Mouse (Mus musculus) kidney, postnatal 10 days (tissue): ENCODE measurements around the gene Cep170b.

ENCODE experiments used
- DNase-seq: peaks from one replicate; pipeline ENCODE4 v3.0.0; 2021; ENCODE audit warnings: mixed read lengths

The Cep170b gene

DNA sequence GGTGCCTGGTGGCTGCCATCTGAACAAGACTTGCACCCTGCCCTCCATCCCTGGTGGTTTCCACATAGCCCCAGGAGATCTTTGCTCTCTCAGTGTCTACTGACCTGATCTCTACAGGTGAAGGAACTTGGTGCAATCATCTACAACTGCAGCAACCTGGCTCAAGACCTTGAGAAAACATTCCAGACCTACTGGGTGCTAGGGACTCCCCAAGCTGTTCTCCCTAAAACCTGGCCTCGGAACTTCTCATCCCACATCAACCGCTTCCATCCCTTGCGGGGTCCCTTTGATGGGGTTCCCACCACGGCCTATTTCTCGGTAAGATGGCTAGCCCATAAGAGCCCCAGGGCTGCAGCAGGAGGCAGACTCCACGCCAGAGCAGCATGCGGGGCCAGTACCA lies 46.3 kb downstream of the Cep170b start:
- no peak for DNase-seq

- DNase-seq, result no peak
Measured at GRCm38 (mm10) chr12:112767036-112767890, 47.0 kb downstream of the Cep170b start.

- no peak for DNase-seq
Measured at GRCm38 (mm10) chr12:112768166-112768565, 47.9 kb downstream of the Cep170b start.

GRCm38 (mm10) chr12:112769031-112769430 lies 48.8 kb downstream of the Cep170b start:
- DNase-seq, result no peak

DNA sequence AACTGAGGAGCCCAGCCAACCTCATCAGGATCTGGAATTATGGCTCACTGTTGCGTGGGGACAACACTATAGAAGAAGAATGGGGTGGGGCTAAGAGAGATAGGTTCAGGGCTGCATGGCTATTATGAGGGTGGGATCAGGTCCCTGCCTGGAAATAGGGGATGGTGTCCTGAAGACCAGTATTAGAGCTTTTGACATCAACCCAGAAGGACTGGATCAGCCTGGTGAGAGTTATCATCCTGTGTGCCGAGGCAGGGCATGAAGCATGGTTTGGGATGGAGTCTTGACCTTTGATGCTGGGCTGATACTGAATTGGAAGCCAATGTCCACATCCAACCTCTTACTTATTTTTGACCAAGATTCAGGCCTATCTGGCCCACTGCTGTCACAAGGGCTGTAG lies 49.5 kb downstream of the Cep170b start:
- DNase-seq, result no peak

DNA sequence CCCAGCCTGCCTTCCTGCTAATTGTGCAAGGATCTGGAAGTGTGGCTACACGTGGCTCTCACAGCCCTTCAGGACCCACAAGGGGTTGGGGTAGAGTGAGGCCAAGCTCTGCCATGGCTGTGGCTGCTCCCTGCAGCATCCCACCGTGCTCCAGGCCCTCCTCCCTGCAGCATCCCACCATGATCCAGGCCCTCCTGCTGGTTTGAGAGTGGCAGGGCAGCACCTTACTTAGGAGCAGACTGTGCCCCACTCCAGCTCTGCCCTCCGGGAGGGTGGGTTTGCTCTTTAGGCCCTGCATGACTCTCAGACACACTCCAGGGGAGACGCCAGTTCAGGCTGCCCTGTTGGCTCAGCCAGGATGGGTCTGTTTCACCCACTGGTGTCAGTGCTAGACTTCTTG lies 50.1 kb downstream of the Cep170b start:
- DNase-seq, result no peak

GRCm38 (mm10) chr12:112772306-112772705 lies 52.1 kb downstream of the Cep170b start:
- no peak for DNase-seq

DNA sequence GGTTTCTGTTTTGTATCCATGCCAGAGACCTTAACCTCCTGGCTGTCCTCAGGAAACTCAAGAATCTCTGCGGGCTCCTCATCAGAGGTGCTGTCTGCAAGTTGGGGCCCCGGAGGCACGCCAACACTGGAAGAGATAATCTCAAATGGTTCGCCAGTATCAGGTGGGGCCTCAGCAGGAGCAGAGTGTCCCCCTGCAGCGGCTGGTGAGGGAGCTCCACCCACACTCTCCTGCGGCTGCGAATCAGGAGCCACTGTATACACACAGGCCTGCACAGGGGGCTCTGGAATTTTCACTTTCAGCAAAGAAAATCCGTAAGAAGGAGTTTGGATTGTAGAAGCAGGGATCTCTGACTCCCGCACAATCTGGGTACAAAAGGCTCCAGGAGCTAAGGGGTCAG lies 53.1 kb downstream of the Cep170b start:
- no peak for DNase-seq

DNA sequence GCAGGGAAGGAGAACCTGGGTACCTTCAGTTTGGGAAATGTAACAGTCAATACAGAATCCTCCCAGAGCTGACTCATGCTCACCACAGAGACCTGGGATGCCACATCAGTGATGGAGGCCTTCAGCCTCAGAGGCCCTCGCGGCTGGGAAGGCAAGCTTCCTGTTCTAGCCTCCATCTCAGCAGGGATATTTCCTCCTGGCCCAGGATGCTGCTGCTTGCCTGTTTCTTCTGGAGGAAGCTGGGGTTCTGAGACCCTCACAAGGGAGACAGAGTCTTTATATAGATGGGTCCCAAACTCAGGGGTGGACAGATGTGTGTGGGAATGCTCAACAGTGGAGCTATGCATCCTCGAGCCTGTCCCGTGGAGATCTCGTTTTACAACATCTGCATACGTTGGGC lies 53.8 kb downstream of the Cep170b start:
- DNase-seq, result no peak

DNA sequence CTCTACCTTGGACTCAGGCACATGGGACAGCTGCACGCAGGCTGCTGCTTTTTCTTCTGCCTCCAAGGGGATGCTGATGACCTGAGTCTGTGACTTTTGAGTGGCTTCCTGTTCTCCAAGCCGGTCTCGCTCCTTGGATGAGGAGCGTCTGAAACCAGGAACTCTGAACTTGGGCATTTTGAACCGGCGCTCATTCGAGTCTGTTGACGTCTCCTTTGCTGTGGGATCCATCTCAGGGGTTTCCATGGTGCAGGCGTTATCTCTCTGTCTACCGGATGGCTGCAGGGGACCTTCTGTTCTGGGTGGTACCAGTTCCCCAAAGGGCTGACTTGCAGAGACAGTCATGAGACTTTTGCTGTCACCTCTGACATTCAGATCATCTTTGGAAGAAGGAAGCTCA lies 54.2 kb downstream of the Cep170b start:
- DNase-seq, result no peak

GRCm38 (mm10) chr12:112791026-112791425 lies 70.8 kb downstream of the Cep170b start:
- DNase-seq, result no peak

GRCm38 (mm10) chr12:112793601-112794355 lies 73.5 kb downstream of the Cep170b start:
- DNase-seq, result no peak

DNA sequence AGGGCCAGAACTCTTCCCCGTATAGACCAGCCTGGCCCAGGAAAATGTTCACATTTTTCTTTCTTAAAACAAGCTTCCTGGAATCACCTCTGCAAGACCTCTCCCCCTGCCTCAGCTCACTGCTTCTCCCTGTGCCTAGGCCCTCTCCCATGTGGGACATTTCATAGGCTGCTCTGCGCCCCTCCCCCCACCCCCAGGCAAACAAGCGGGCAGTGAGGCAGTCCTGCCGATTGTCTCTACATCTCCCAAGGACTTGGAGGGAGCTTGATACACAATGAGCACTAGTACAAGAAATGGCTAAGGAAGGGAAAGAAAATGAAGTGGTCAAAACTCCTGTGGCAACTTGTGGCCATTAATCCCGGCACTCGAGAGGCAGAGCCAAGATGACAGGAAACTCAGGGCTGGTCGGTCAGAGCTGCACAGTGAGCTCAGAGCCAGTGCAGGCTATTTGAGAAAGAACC lies 74.1 kb downstream of the Cep170b start:
- DNase-seq, result no peak

DNA sequence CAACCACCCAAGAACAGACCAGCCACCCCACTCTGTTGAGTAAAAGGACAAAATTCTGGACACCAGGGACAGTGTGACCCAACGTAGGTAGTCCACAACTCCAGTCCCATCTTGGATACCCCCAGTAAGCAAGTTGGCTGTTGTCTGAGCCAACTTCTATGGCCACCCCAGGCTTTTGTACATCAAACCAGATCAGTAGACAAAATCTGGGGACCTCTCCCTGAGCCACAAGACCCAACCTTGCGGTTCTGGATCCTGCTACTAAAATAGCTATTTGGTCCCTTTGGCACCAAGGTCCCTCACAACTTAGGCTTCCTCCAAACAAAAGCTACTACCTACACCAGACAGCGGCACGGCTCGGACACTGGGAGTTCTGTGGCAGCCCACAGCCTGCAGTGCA lies 74.7 kb downstream of the Cep170b start:
- no peak for DNase-seq

- no peak for DNase-seq
Measured at GRCm38 (mm10) chr12:112795466-112796104, 75.3 kb downstream of the Cep170b start.
